Mouse (Mus musculus): ENCODE data around the gene Bcl9l. TPM values are rescaled to one million over a fixed set of nuclear protein-coding genes. Genes with fewer than 3 reads are reported as not detected.
A peak's percentile ranks its signal among the peaks of the same experiment; 100 is the strongest.

The Bcl9l gene
- polyA plus RNA-seq, 1 experiment from 2014 or later = 11.9 TPM

- Histone ChIP-seq H3K4me3 (no peak overlapping the region), H3K27me3 (no peaks in the 10 kb centered on the region), H3K9ac (no peak overlapping the region), H3K4me2 (peak overlapping the region; percentile 88; the same call in 1 of the 2 replicates), H3K9me3 (no peaks in the 10 kb centered on the region), H3K36me3 (peaks cover 6% of the 10 kb centered on the region; the same call in 1 of the 2 replicates), H3K27ac (replicated peaks) (peak overlapping the region; percentile 84; the same call in 1 of the 2 replicates), H3K4me1 (replicated peaks) (peaks cover 64% of the 10 kb centered on the region)
- WGBS = 51% methylated on average over 8 of the region's 8 CpGs
- ATAC-seq (ENCODE audit: low FRiP score, low read depth) = no peak
Observed at GRCm38 (mm10) chr9:44500638-44501175, 18.1 kb downstream of the Bcl9l start.

- Histone ChIP-seq H3K27me3 (no peaks in the 10 kb centered on the region), H3K36me3 (peaks cover 12% of the 10 kb centered on the region), H3K4me2 (no peak overlapping the region), H3K9me3 (no peaks in the 10 kb centered on the region), H3K9ac (0 out of 2 replicates have a peak overlapping the region, but pooled peaks have one; percentile 8), H3K4me1 (replicated peaks) (peaks cover 63% of the 10 kb centered on the region), H3K4me3 (no peak overlapping the region), H3K27ac (replicated peaks) (no peak overlapping the region)
- 49% methylated on average over 10 of the region's 10 CpGs for WGBS
- ATAC-seq (ENCODE audit: low FRiP score, low read depth) = no peak
Observed at GRCm38 (mm10) chr9:44501206-44501879, 18.7 kb downstream of the Bcl9l start.

- H3K4me1 ChIP-seq (replicated peaks) = peaks cover 56% of the 10 kb centered on the region
- no peaks in the 10 kb centered on the region for H3K9me3 ChIP-seq
- no peak for ATAC-seq (ENCODE audit: low FRiP score, low read depth)
- peaks cover 18% of the 10 kb centered on the region for H3K36me3 ChIP-seq
- WGBS = 0% methylated on average over 4 of the region's 4 CpGs
- no peak overlapping the region for H3K9ac ChIP-seq
- no peak overlapping the region for H3K27ac ChIP-seq (replicated peaks)
- H3K27me3 ChIP-seq = no peaks in the 10 kb centered on the region
- no peak overlapping the region for H3K4me2 ChIP-seq
- H3K4me3 ChIP-seq = no peak overlapping the region
Observed at GRCm38 (mm10) chr9:44502006-44502405, 19.4 kb downstream of the Bcl9l start.

DNA sequence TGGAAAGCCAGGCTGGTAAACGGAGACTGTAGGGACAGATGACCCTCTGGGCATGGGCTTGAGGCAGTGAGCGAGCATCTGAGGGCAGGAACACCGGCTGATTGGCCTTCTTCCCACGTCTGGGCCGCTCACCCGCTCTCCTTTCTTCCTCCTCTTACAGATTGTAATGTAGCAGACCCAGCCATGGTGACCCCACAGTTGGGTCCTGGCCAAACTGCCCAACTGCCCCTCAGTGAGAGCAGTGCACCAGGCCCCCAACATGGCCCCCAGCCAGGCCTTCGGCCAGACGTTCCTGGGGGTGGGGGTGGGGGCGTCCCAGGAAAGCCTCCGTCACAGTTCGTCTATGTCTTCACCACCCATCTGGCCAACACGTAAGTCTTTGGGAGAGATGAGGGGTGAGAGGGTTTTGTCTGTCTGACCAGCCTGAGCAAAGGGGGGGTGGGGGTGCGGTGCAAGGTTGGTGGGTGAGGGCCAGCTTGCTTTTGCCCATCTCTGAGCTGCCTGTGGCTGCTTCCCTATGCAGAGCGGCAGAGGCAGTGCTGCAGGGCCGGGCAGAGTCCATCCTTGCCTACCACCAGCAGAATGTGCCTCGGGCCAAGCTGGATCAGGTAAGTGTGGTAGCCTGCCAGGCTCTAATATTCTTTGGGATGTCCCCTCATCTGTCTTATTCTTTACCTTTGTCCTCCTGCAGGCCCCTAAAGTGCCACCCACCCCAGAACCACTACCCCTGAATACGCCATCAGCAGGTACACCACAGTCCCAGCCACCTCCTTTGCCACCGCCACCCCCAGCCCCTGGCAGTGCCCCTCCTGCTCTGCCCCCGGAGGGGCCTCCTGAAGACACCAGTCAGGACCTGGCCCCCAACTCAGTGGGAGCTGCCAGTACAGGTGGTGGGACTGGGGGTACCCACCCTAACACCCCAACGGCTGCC lies 22.5 kb downstream of the Bcl9l start:
- H3K27me3 ChIP-seq = no peaks in the 10 kb centered on the region
- H3K4me1 ChIP-seq (replicated peaks) = peaks cover 42% of the 10 kb centered on the region
- no peak for ATAC-seq (ENCODE audit: low FRiP score, low read depth)
- H3K36me3 ChIP-seq = peaks cover 30% of the 10 kb centered on the region
- H3K4me2 ChIP-seq = no peak overlapping the region
- H3K4me3 ChIP-seq = no peak overlapping the region
- no peak overlapping the region for H3K9ac ChIP-seq
- no peaks in the 10 kb centered on the region for H3K9me3 ChIP-seq
- WGBS = 66% methylated on average over 20 of the region's 20 CpGs
- no peak overlapping the region for H3K27ac ChIP-seq (replicated peaks)

GRCm38 (mm10) chr9:44505824-44506467 lies 23.3 kb downstream of the Bcl9l start:
- no peak overlapping the region for H3K9ac ChIP-seq
- H3K9me3 ChIP-seq = no peaks in the 10 kb centered on the region
- peaks cover 42% of the 10 kb centered on the region for H3K4me1 ChIP-seq (replicated peaks)
- 49% methylated on average over 23 of the region's 23 CpGs for WGBS
- H3K4me2 ChIP-seq = no peak overlapping the region
- H3K36me3 ChIP-seq = peaks cover 29% of the 10 kb centered on the region
- no peak for ATAC-seq (ENCODE audit: low FRiP score, low read depth)
- H3K27ac ChIP-seq (replicated peaks) = no peak overlapping the region
- H3K27me3 ChIP-seq = no peaks in the 10 kb centered on the region
- no peak overlapping the region for H3K4me3 ChIP-seq

DNA sequence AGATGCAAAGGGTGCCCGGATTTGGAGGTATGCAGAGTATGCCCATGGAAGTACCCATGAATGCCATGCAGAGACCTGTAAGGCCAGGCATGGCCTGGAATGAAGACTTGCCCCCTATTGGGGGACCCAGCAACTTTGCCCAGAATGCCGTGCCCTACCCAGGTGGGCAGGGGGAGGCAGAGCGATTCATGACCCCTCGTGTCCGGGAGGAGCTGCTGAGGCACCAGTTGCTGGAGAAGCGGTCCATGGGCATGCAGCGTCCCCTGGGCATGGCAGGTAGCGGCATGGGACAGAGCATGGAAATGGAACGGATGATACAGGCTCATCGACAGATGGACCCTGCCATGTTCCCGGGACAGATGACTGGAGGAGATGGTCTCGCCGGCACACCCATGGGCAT lies 23.9 kb downstream of the Bcl9l start:
- no peak overlapping the region for H3K27ac ChIP-seq (replicated peaks)
- peaks cover 25% of the 10 kb centered on the region for H3K36me3 ChIP-seq
- no peak overlapping the region for H3K9ac ChIP-seq
- H3K4me1 ChIP-seq (replicated peaks) = peaks cover 42% of the 10 kb centered on the region
- no peaks in the 10 kb centered on the region for H3K27me3 ChIP-seq
- no peak for ATAC-seq (ENCODE audit: low FRiP score, low read depth)
- WGBS = 93% methylated on average over 13 of the region's 13 CpGs
- H3K9me3 ChIP-seq = no peaks in the 10 kb centered on the region
- H3K4me3 ChIP-seq = no peak overlapping the region
- no peak overlapping the region for H3K4me2 ChIP-seq

DNA sequence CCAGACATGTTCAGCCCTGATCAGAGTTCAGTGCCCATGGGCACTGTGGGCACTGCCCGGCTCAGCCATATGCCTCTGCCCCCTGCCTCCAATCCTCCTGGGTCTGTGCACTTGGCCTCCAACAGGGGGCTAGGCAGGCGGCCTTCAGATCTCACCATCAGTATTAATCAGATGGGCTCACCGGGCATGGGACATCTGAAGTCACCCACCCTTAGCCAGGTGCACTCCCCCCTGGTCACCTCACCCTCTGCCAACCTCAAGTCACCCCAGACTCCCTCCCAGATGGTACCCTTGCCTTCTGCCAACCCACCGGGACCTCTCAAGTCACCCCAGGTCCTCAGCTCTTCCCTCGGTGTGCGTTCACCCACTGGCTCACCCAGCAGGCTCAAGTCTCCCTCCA lies 24.7 kb downstream of the Bcl9l start:
- WGBS = 86% methylated on average over 6 of the region's 6 CpGs
- Histone ChIP-seq H3K4me1 (replicated peaks) (peaks cover 43% of the 10 kb centered on the region), H3K4me2 (no peak overlapping the region), H3K9me3 (no peaks in the 10 kb centered on the region), H3K27me3 (no peaks in the 10 kb centered on the region), H3K9ac (no peak overlapping the region), H3K4me3 (no peak overlapping the region), H3K36me3 (peaks cover 25% of the 10 kb centered on the region), H3K27ac (replicated peaks) (no peak overlapping the region)
- ATAC-seq (ENCODE audit: low FRiP score, low read depth) = no peak

DNA sequence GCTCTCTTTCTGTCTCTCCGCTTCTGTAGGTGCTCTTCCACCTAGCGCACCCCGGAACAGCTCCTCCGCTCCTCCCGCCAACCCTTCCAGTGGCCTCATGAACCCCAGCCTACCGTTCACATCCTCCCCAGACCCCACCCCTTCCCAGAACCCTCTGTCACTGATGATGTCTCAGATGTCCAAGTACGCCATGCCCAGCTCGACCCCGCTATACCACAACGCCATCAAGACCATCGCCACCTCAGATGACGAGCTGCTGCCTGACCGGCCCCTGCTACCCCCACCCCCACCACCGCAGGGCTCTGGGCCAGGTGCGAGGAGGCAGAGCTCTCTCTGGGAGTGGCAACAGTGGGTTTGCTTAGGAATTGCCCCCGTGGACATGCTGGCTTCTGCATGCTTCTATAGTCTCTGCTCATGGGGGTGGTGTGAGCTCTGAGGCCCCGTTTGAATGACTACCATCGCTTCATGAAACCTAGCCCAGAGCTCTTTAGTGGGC lies 25.5 kb downstream of the Bcl9l start:
- Histone ChIP-seq H3K4me2 (no peak overlapping the region), H3K27me3 (no peaks in the 10 kb centered on the region), H3K9me3 (no peaks in the 10 kb centered on the region), H3K4me3 (no peak overlapping the region), H3K9ac (no peak overlapping the region), H3K36me3 (peaks cover 25% of the 10 kb centered on the region), H3K27ac (replicated peaks) (no peak overlapping the region), H3K4me1 (replicated peaks) (peaks cover 43% of the 10 kb centered on the region)
- 85% methylated on average over 18 of the region's 18 CpGs for WGBS
- no peak for ATAC-seq (ENCODE audit: low FRiP score, low read depth)

- Histone ChIP-seq H3K9me3 (no peaks in the 10 kb centered on the region), H3K27ac (replicated peaks) (peak overlapping the region; percentile 77), H3K4me2 (no peak overlapping the region; the same call in 1 of the 2 replicates), H3K9ac (no peak overlapping the region), H3K4me3 (no peak overlapping the region), H3K27me3 (no peaks in the 10 kb centered on the region), H3K4me1 (replicated peaks) (peaks cover 43% of the 10 kb centered on the region), H3K36me3 (peaks cover 25% of the 10 kb centered on the region)
- ATAC-seq (ENCODE audit: low FRiP score, low read depth) = no peak
- 75% methylated on average over 19 of the region's 19 CpGs for WGBS
Observed at GRCm38 (mm10) chr9:44508721-44509486, 26.3 kb downstream of the Bcl9l start.

- Histone ChIP-seq H3K27ac (replicated peaks) (peak overlapping the region; percentile 77), H3K4me1 (replicated peaks) (peaks cover 41% of the 10 kb centered on the region), H3K36me3 (peaks cover 25% of the 10 kb centered on the region), H3K4me3 (peak overlapping the region; percentile 13; the same call in 1 of the 2 replicates), H3K9me3 (no peaks in the 10 kb centered on the region), H3K27me3 (no peaks in the 10 kb centered on the region), H3K9ac (no peak overlapping the region), H3K4me2 (peak overlapping the region; percentile 48)
- WGBS = 11% methylated on average over 26 of the region's 27 CpGs
- peak; percentile 39; the same call in 1 of the 2 replicates for ATAC-seq (ENCODE audit: low FRiP score, low read depth)
Observed at GRCm38 (mm10) chr9:44509487-44510354, 27.1 kb downstream of the Bcl9l start.
